Mouse (Mus musculus) heart, embryonic 15.5 days (tissue): ENCODE data around the gene Ubn2. TPM values are rescaled to one million over a fixed set of nuclear protein-coding genes. Genes with fewer than 3 reads are reported as not detected.
"Not testable (repeated sequence)": the region's sequence is repeated elsewhere in the genome, so short reads cannot be mapped to it uniquely, and the experiment has no call there.

ENCODE experiments used
- ATAC-seq: fragments of 200-750 bp; cut with Nextera tagmentation; replicated peaks from 2 replicates; pipeline ENCODE4 v1.8.0; 2017; ENCODE audit warnings: low read depth, moderate TSS enrichment; ENCODE audit not compliant: insufficient number of reproducible peaks, insufficient read depth, low FRiP score
- H3K27ac ChIP-seq: fragments of 300-500 bp; sonication (generic); 2 replicates; pipeline ENCODE4 v1.5.1; 2015; ENCODE audit warnings: mild to moderate bottlenecking, inconsistent platforms
- H3K27me3 ChIP-seq: fragments of 300-500 bp; sonication (generic); 2 replicates; pipeline ENCODE4 v1.6.1; 2015; ENCODE audit warnings: inconsistent platforms
- H3K36me3 ChIP-seq: fragments of 300-500 bp; sonication (generic); 2 replicates; pipeline ENCODE4 v1.6.1; 2015; ENCODE audit warnings: mild to moderate bottlenecking, inconsistent platforms
- H3K4me1 ChIP-seq: fragments of 300-500 bp; sonication (generic); replicated peaks from 2 replicates; pipeline ENCODE4 v1.6.1; 2015; ENCODE audit warnings: inconsistent platforms
- H3K4me2 ChIP-seq: fragments of 300-500 bp; sonication (generic); 2 replicates; pipeline ENCODE4 v1.6.1; 2015; ENCODE audit warnings: inconsistent platforms, mild to moderate bottlenecking, moderate library complexity
- H3K4me3 ChIP-seq: fragments of 300-500 bp; sonication (generic); 2 replicates; pipeline ENCODE4 v1.5.1; 2015; ENCODE audit warnings: mild to moderate bottlenecking, inconsistent platforms
- H3K9ac ChIP-seq: fragments of 300-500 bp; sonication (generic); 2 replicates; pipeline ENCODE4 v1.6.1; 2015; ENCODE audit warnings: mild to moderate bottlenecking, inconsistent platforms
- H3K9me3 ChIP-seq: fragments of 300-500 bp; sonication (generic); replicated peaks from 2 replicates; pipeline ENCODE4 v1.6.1; 2016; ENCODE audit warnings: inconsistent platforms
- WGBS: fragments of 180-500 bp; shearing (Covaris S2); methylation state at CpG from one replicate; pipeline ENCODE4 v1.1.7; 2015; ENCODE audit warnings: mixed read lengths; 5-methylcytosine and 5-hydroxymethylcytosine counted together
- polyA plus RNA-seq: library from polyadenylated mRNA; unstranded; fragments of >200 nt; fragmentation: Nextera tagmentation; extraction: Ambion mirVana; gene quantifications from 2 replicates; pipeline ENCODE4 v1.2.1, GENCODE M21; 2015

Ubn2 gene
- polyA plus RNA-seq = 8.4 and 10.7 TPM in 2 replicates

GRCm38 (mm10) chr6:38433261-38434033 is at the start of gene Ubn2:
Gene Ubn2, plus strand, starts transcription at chr6:38433950.
- H3K36me3 ChIP-seq = no peaks in the 10 kb centered on the region
- H3K4me1 ChIP-seq = peaks cover 10% of the 10 kb centered on the region
- no peaks in the 10 kb centered on the region for H3K9me3 ChIP-seq
- H3K4me3 ChIP-seq = peak within 1 kb of the TSS; percentile 82
- under 1% methylated on average over 64 of the region's 64 CpGs for WGBS
- peak within 1 kb of the TSS; percentile 97 for H3K27ac ChIP-seq
- no peaks in the 10 kb centered on the region for H3K27me3 ChIP-seq
- ATAC-seq = peak; percentile 97
- peak within 1 kb of the TSS; percentile 73 for H3K4me2 ChIP-seq
- H3K9ac ChIP-seq = peak within 1 kb of the TSS; percentile 82

GRCm38 (mm10) chr6:38389671-38390070 is 44.1 kb upstream of the Ubn2 start:
- H3K4me1 ChIP-seq = no peaks in the 10 kb centered on the region
- no peaks in the 10 kb centered on the region for H3K9me3 ChIP-seq
- no peak for ATAC-seq
- H3K36me3 ChIP-seq = no peaks in the 10 kb centered on the region; the same call in 1 of the 2 replicates
- no peak overlapping the region for H3K27ac ChIP-seq
- no peak overlapping the region for H3K4me3 ChIP-seq
- no peak overlapping the region for H3K4me2 ChIP-seq
- no peaks in the 10 kb centered on the region for H3K27me3 ChIP-seq
- WGBS = 79% methylated on average over 3 of the region's 3 CpGs
- no peak overlapping the region for H3K9ac ChIP-seq

- H3K9me3 ChIP-seq, H3K27ac ChIP-seq, H3K27me3 ChIP-seq, H3K9ac ChIP-seq, ATAC-seq, H3K36me3 ChIP-seq: not testable (repeated sequence)
- H3K4me1 ChIP-seq = peaks cover 10% of the 10 kb centered on the region
- H3K4me2 ChIP-seq = peak overlapping the region; percentile 73
- whole genome bisulfite sequencing = 72% methylated on average over 5 of the region's 5 CpGs
- 0 out of 2 replicates have a peak overlapping the region, but pooled peaks have one; percentile 82 for H3K4me3 ChIP-seq
These were observed 1.3 kb upstream of the Ubn2 start for GRCm38 (mm10) chr6:38432457-38432856.

- Histone ChIP-seq H3K4me3 (peak overlapping the region; percentile 82), H3K4me1 (peaks cover 10% of the 10 kb centered on the region), H3K27ac (peak overlapping the region; percentile 97), H3K36me3 (no peaks in the 10 kb centered on the region), H3K4me2 (peak overlapping the region; percentile 73), H3K9ac (peak overlapping the region; percentile 82), H3K9me3 (no peaks in the 10 kb centered on the region), H3K27me3 (no peaks in the 10 kb centered on the region)
- 1% methylated on average over 89 of the region's 118 CpGs for WGBS
- ATAC-seq = peak; percentile 71
These were observed 589 bp downstream of the Ubn2 start for GRCm38 (mm10) chr6:38434055-38435023.

- Histone ChIP-seq H3K4me2 (no peak overlapping the region), H3K4me3 (no peak overlapping the region), H3K36me3 (peaks cover 27% of the 10 kb centered on the region), H3K9ac (no peak overlapping the region), H3K9me3 (no peaks in the 10 kb centered on the region), H3K27me3 (no peaks in the 10 kb centered on the region), H3K4me1 (no peaks in the 10 kb centered on the region), H3K27ac (no peak overlapping the region)
- no peak for ATAC-seq
- 53% methylated on average over 3 of the region's 3 CpGs for WGBS
These were observed 10.1 kb downstream of the Ubn2 start for GRCm38 (mm10) chr6:38443842-38444241.

GRCm38 (mm10) chr6:38448295-38448694 is 14.5 kb downstream of the Ubn2 start:
- H3K4me2 ChIP-seq = no peak overlapping the region
- no peaks in the 10 kb centered on the region for H3K9me3 ChIP-seq
- WGBS = 65% methylated on average over 2 of the region's 2 CpGs
- H3K27ac ChIP-seq = no peak overlapping the region
- no peak overlapping the region for H3K4me3 ChIP-seq
- peaks cover 38% of the 10 kb centered on the region for H3K36me3 ChIP-seq
- no peak overlapping the region for H3K9ac ChIP-seq
- no peaks in the 10 kb centered on the region for H3K4me1 ChIP-seq
- H3K27me3 ChIP-seq = no peaks in the 10 kb centered on the region
- ATAC-seq = no peak

GRCm38 (mm10) chr6:38453049-38453448 is 19.3 kb downstream of the Ubn2 start:
- 93% methylated on average over 4 of the region's 4 CpGs for WGBS
- no peak overlapping the region for H3K9ac ChIP-seq
- H3K4me1 ChIP-seq = no peaks in the 10 kb centered on the region
- H3K27ac ChIP-seq = no peak overlapping the region
- no peak overlapping the region for H3K4me2 ChIP-seq
- no peaks in the 10 kb centered on the region for H3K9me3 ChIP-seq
- no peak for ATAC-seq
- peaks cover 47% of the 10 kb centered on the region for H3K36me3 ChIP-seq
- H3K27me3 ChIP-seq = no peaks in the 10 kb centered on the region
- no peak overlapping the region for H3K4me3 ChIP-seq

- not testable (repeated sequence) for ATAC-seq, H3K4me3 ChIP-seq, H3K4me1 ChIP-seq, H3K9me3 ChIP-seq, H3K9ac ChIP-seq, H3K4me2 ChIP-seq, H3K27ac ChIP-seq, H3K27me3 ChIP-seq
- peaks cover 43% of the 10 kb centered on the region for H3K36me3 ChIP-seq
These were observed 22.7 kb downstream of the Ubn2 start for GRCm38 (mm10) chr6:38456425-38456824.

- Histone ChIP-seq H3K4me3 (no peak overlapping the region), H3K9ac (no peak overlapping the region), H3K4me1 (no peaks in the 10 kb centered on the region), H3K4me2 (no peak overlapping the region), H3K9me3 (no peaks in the 10 kb centered on the region), H3K27ac (no peak overlapping the region), H3K27me3 (no peaks in the 10 kb centered on the region), H3K36me3 (peaks cover 39% of the 10 kb centered on the region)
- WGBS = 95% methylated on average over 3 of the region's 3 CpGs
- no peak for ATAC-seq
These were observed 24.3 kb downstream of the Ubn2 start for GRCm38 (mm10) chr6:38458075-38458474.

GRCm38 (mm10) chr6:38469591-38469990 is 35.8 kb downstream of the Ubn2 start:
- no peak overlapping the region for H3K9ac ChIP-seq
- no peak overlapping the region for H3K4me3 ChIP-seq
- H3K27me3 ChIP-seq = no peaks in the 10 kb centered on the region
- H3K4me2 ChIP-seq = no peak overlapping the region
- no peaks in the 10 kb centered on the region for H3K4me1 ChIP-seq
- peaks cover 32% of the 10 kb centered on the region for H3K36me3 ChIP-seq
- H3K9me3 ChIP-seq = no peaks in the 10 kb centered on the region
- no peak for ATAC-seq
- no peak overlapping the region for H3K27ac ChIP-seq
- 82% methylated on average over 4 of the region's 4 CpGs for WGBS

- ATAC-seq = no peak
- Histone ChIP-seq H3K4me2 (no peak overlapping the region), H3K27ac (no peak overlapping the region), H3K4me3 (no peak overlapping the region), H3K9ac (no peak overlapping the region), H3K4me1 (no peaks in the 10 kb centered on the region), H3K27me3 (no peaks in the 10 kb centered on the region), H3K36me3 (peaks cover 58% of the 10 kb centered on the region), H3K9me3 (no peaks in the 10 kb centered on the region)
- 60% methylated on average over 5 of the region's 5 CpGs for WGBS
These were observed 48.1 kb downstream of the Ubn2 start for GRCm38 (mm10) chr6:38481694-38482371.
